Mouse (Mus musculus): Measurements from ENCODE around the gene Enthd1. TPM values are rescaled to one million over a fixed set of nuclear protein-coding genes. Genes with fewer than 3 reads are reported as not detected.

Enthd1 gene
- not detected in 2 replicates for polyA plus RNA-seq (2015; fragmentation: Nextera tagmentation; extraction: Ambion mirVana)

- Histone ChIP-seq H3K36me3 (ENCODE audit: poor library complexity, severe bottlenecking) (no peaks in the 10 kb centered on the region), H3K9ac (no peak within 1 kb of the TSS), H3K4me3 (no peak within 1 kb of the TSS), H3K4me2 (no peak within 1 kb of the TSS), H3K27ac (no peak within 1 kb of the TSS), H3K27me3 (no peaks in the 10 kb centered on the region), H3K4me1 (0 out of 2 replicates have a peak, but pooled peaks cover 3% of the 10 kb centered on the region), H3K9me3 (replicated peaks) (no peaks in the 10 kb centered on the region)
- WGBS: 79% methylated on average over 19 of the region's 19 CpGs
- no peak for ATAC-seq
These were observed at the start of gene Enthd1 for GRCm38 (mm10) chr15:80565106-80565665. Gene Enthd1, minus strand, starts transcription at chr15:80565156.

GRCm38 (mm10) chr15:80613904-80614303 lies 48.9 kb upstream of the Enthd1 start:
- Histone ChIP-seq H3K9ac (no peak overlapping the region), H3K4me2 (no peak overlapping the region), H3K36me3 (ENCODE audit: poor library complexity, severe bottlenecking) (no peaks in the 10 kb centered on the region), H3K27me3 (peaks cover 17% of the 10 kb centered on the region), H3K4me3 (no peak overlapping the region), H3K4me1 (peaks cover 13% of the 10 kb centered on the region), H3K27ac (no peak overlapping the region), H3K9me3 (replicated peaks) (no peaks in the 10 kb centered on the region)
- ATAC-seq: no peak
- 73% methylated on average over 5 of the region's 5 CpGs for WGBS

GRCm38 (mm10) chr15:80611478-80611877 lies 46.5 kb upstream of the Enthd1 start:
- Histone ChIP-seq H3K36me3 (ENCODE audit: poor library complexity, severe bottlenecking) (no peaks in the 10 kb centered on the region), H3K4me2 (no peak overlapping the region), H3K9me3 (replicated peaks) (no peaks in the 10 kb centered on the region), H3K27ac (no peak overlapping the region), H3K4me3 (no peak overlapping the region), H3K9ac (no peak overlapping the region), H3K4me1 (peaks cover 10% of the 10 kb centered on the region), H3K27me3 (peaks cover 7% of the 10 kb centered on the region)
- ATAC-seq: no peak
- 87% methylated on average over 5 of the region's 5 CpGs for WGBS

- peaks cover under 1% of the 10 kb centered on the region for H3K4me1 ChIP-seq
- WGBS: 72% methylated on average over 2 of the region's 2 CpGs
- H3K36me3 ChIP-seq (ENCODE audit: poor library complexity, severe bottlenecking): no peaks in the 10 kb centered on the region
- no peaks in the 10 kb centered on the region for H3K27me3 ChIP-seq
- no peak overlapping the region for H3K27ac ChIP-seq
- ATAC-seq: no peak
- H3K9me3 ChIP-seq (replicated peaks): no peaks in the 10 kb centered on the region
- no peak overlapping the region for H3K4me3 ChIP-seq
- H3K4me2 ChIP-seq: no peak overlapping the region
- no peak overlapping the region for H3K9ac ChIP-seq
These were observed 45.4 kb upstream of the Enthd1 start for GRCm38 (mm10) chr15:80610335-80610734.

- H3K9ac ChIP-seq: no peak overlapping the region
- H3K4me1 ChIP-seq: 0 out of 2 replicates have a peak, but pooled peaks cover under 1% of the 10 kb centered on the region
- no peak overlapping the region for H3K27ac ChIP-seq
- WGBS: 80% methylated on average over 3 of the region's 3 CpGs
- no peak overlapping the region for H3K4me2 ChIP-seq
- H3K9me3 ChIP-seq (replicated peaks): 0 out of 2 replicates have a peak, but pooled peaks cover 4% of the 10 kb centered on the region
- H3K27me3 ChIP-seq: no peaks in the 10 kb centered on the region
- ATAC-seq: no peak
- H3K36me3 ChIP-seq (ENCODE audit: poor library complexity, severe bottlenecking): no peaks in the 10 kb centered on the region
- H3K4me3 ChIP-seq: no peak overlapping the region
These were observed 43.0 kb upstream of the Enthd1 start for GRCm38 (mm10) chr15:80607970-80608369.

GRCm38 (mm10) chr15:80604026-80604425 lies 39.1 kb upstream of the Enthd1 start:
- Histone ChIP-seq H3K9me3 (replicated peaks) (0 out of 2 replicates have a peak, but pooled peaks cover 4% of the 10 kb centered on the region), H3K27ac (no peak overlapping the region), H3K4me3 (no peak overlapping the region), H3K27me3 (no peaks in the 10 kb centered on the region), H3K9ac (no peak overlapping the region), H3K4me1 (peaks cover 18% of the 10 kb centered on the region), H3K4me2 (no peak overlapping the region), H3K36me3 (ENCODE audit: poor library complexity, severe bottlenecking) (no peaks in the 10 kb centered on the region)
- no peak for ATAC-seq
- 88% methylated on average over 6 of the region's 6 CpGs for WGBS

- Histone ChIP-seq H3K9ac (no peak overlapping the region), H3K4me1 (peaks cover 18% of the 10 kb centered on the region), H3K4me2 (no peak overlapping the region), H3K27ac (peak overlapping the region; percentile 64; the same call in 1 of the 2 replicates), H3K9me3 (replicated peaks) (0 out of 2 replicates have a peak, but pooled peaks cover 4% of the 10 kb centered on the region), H3K27me3 (no peaks in the 10 kb centered on the region), H3K4me3 (no peak overlapping the region), H3K36me3 (ENCODE audit: poor library complexity, severe bottlenecking) (no peaks in the 10 kb centered on the region)
- no peak for ATAC-seq
- 47% methylated on average over 7 of the region's 7 CpGs for WGBS
These were observed 37.5 kb upstream of the Enthd1 start for GRCm38 (mm10) chr15:80602487-80602886.

GRCm38 (mm10) chr15:80601456-80601855 lies 36.5 kb upstream of the Enthd1 start:
- WGBS: 28% methylated on average over 7 of the region's 7 CpGs
- H3K27me3 ChIP-seq: no peaks in the 10 kb centered on the region
- H3K36me3 ChIP-seq (ENCODE audit: poor library complexity, severe bottlenecking): no peaks in the 10 kb centered on the region
- H3K4me1 ChIP-seq: peaks cover 18% of the 10 kb centered on the region
- H3K9me3 ChIP-seq (replicated peaks): 0 out of 2 replicates have a peak, but pooled peaks cover 4% of the 10 kb centered on the region
- H3K4me2 ChIP-seq: no peak overlapping the region
- H3K27ac ChIP-seq: peak overlapping the region; percentile 64; the same call in 1 of the 2 replicates
- H3K9ac ChIP-seq: no peak overlapping the region
- ATAC-seq: peak; percentile 41; the same call in 1 of the 2 replicates
- H3K4me3 ChIP-seq: no peak overlapping the region

GRCm38 (mm10) chr15:80599843-80600242 lies 34.9 kb upstream of the Enthd1 start:
- no peak overlapping the region for H3K4me2 ChIP-seq
- no peaks in the 10 kb centered on the region for H3K27me3 ChIP-seq
- WGBS: 89% methylated on average over 4 of the region's 4 CpGs
- H3K27ac ChIP-seq: no peak overlapping the region
- 0 out of 2 replicates have a peak, but pooled peaks cover 4% of the 10 kb centered on the region for H3K9me3 ChIP-seq (replicated peaks)
- H3K36me3 ChIP-seq (ENCODE audit: poor library complexity, severe bottlenecking): no peaks in the 10 kb centered on the region
- no peak for ATAC-seq
- H3K4me1 ChIP-seq: peaks cover 22% of the 10 kb centered on the region
- no peak overlapping the region for H3K4me3 ChIP-seq
- H3K9ac ChIP-seq: no peak overlapping the region

GRCm38 (mm10) chr15:80599213-80599750 lies 34.3 kb upstream of the Enthd1 start:
- no peak overlapping the region for H3K27ac ChIP-seq
- no peaks in the 10 kb centered on the region for H3K27me3 ChIP-seq
- H3K9ac ChIP-seq: no peak overlapping the region
- no peaks in the 10 kb centered on the region for H3K36me3 ChIP-seq (ENCODE audit: poor library complexity, severe bottlenecking)
- H3K4me3 ChIP-seq: no peak overlapping the region
- H3K9me3 ChIP-seq (replicated peaks): 0 out of 2 replicates have a peak, but pooled peaks cover 2% of the 10 kb centered on the region
- WGBS: 60% methylated on average over 16 of the region's 16 CpGs
- no peak for ATAC-seq
- H3K4me2 ChIP-seq: no peak overlapping the region
- H3K4me1 ChIP-seq: peaks cover 22% of the 10 kb centered on the region

- H3K4me1 ChIP-seq: peaks cover 22% of the 10 kb centered on the region
- no peak overlapping the region for H3K9ac ChIP-seq
These were observed 33.8 kb upstream of the Enthd1 start for GRCm38 (mm10) chr15:80598750-80599149.

GRCm38 (mm10) chr15:80593877-80594276 lies 28.9 kb upstream of the Enthd1 start:
- WGBS: 77% methylated on average over 5 of the region's 5 CpGs
- Histone ChIP-seq H3K4me1 (peaks cover 7% of the 10 kb centered on the region), H3K4me2 (no peak overlapping the region), H3K9ac (no peak overlapping the region), H3K27me3 (no peaks in the 10 kb centered on the region), H3K36me3 (ENCODE audit: poor library complexity, severe bottlenecking) (no peaks in the 10 kb centered on the region), H3K27ac (no peak overlapping the region), H3K9me3 (replicated peaks) (no peaks in the 10 kb centered on the region), H3K4me3 (no peak overlapping the region)
- no peak for ATAC-seq

More at GRCm38 (mm10) chr15:80598750-80599149, 33.8 kb upstream of the Enthd1 start:
- H3K4me2 ChIP-seq: no peak overlapping the region
- H3K4me3 ChIP-seq: no peak overlapping the region
- no peaks in the 10 kb centered on the region for H3K27me3 ChIP-seq
- H3K27ac ChIP-seq: no peak overlapping the region
- H3K9me3 ChIP-seq (replicated peaks): no peaks in the 10 kb centered on the region
- ATAC-seq: no peak
- no peaks in the 10 kb centered on the region for H3K36me3 ChIP-seq (ENCODE audit: poor library complexity, severe bottlenecking)
- 77% methylated on average over 12 of the region's 12 CpGs for WGBS

All from forebrain, embryonic 13.5 days (tissue).